8 mouse cellular contexts compared by ENCODE assay signal in genomic region chr4:118260551-118261267, GRCm38 (mm10). TPM values are rescaled to one million over a fixed set of nuclear protein-coding genes. Genes with fewer than 3 reads are reported as not detected.
DNase-seq lines count a peak whose midpoint lies in the region; ATAC-seq and TF ChIP-seq lines count a peak whose summit lies in the region.

No protein-coding gene starts in this region.

- peak; percentile 60 for ATAC-seq in embryonic facial prominence, embryonic 14.5 days (ENCODE audit: low read depth)
- ATAC-seq in liver, embryonic 15.5 days (ENCODE audit: insufficient read depth), result peak; percentile 45
- ATAC-seq in neural tube, embryonic 15.5 days (ENCODE audit: low FRiP score), result peak; percentile 76

- peak; percentile 80 for DNase-seq in adrenal gland, postnatal 25 days
- peak; percentile 85 for DNase-seq in embryonic facial prominence, embryonic 14.5 days (ENCODE audit: low spot score)
- DNase-seq in heart, postnatal 14 days, result peak; percentile 65 to 73
- DNase-seq in kidney, postnatal 4 days, result peak; percentile 82 to 87
- DNase-seq in thymus, postnatal 36 days, result peak; percentile 81 to 88

- H3K9me3 ChIP-seq in ES-Bruce4 (replicated peaks; ENCODE audit: control insufficient read depth, insufficient read depth, low read length, poor library complexity, severe bottlenecking), result no peaks in the 10 kb centered on the region
- no peaks in the 10 kb centered on the region for H3K9me3 ChIP-seq in embryonic facial prominence, embryonic 14.5 days (ENCODE audit: control insufficient read depth, low read length)
- no peaks in the 10 kb centered on the region for H3K9me3 ChIP-seq in liver, embryonic 15.5 days (replicated peaks)
- no peaks in the 10 kb centered on the region for H3K9me3 ChIP-seq in neural tube, embryonic 15.5 days (replicated peaks)

- peak overlapping the region; percentile 70 for H3K4me3 ChIP-seq in ES-Bruce4 (ENCODE audit: low read depth, low read length)
- peak overlapping the region; percentile 40 for H3K4me3 ChIP-seq in embryonic facial prominence, embryonic 14.5 days (ENCODE audit: low read depth, low read length)
- peak overlapping the region; percentile 41 for H3K4me3 ChIP-seq in liver, embryonic 15.5 days (replicated peaks)
- H3K4me3 ChIP-seq in neural tube, embryonic 15.5 days (replicated peaks), result peak overlapping the region; percentile 46

- TF ChIP-seq POLR2A in ES-Bruce4 (IDR thresholded peaks at IDR 0.05; ENCODE audit: insufficient read depth, low read length), result no peak

- peak; percentile 85 for TF ChIP-seq EP300 in ES-Bruce4 (IDR thresholded peaks at IDR 0.05; ENCODE audit: insufficient read depth, low read depth, low read length)

- H3K4me2 ChIP-seq in embryonic facial prominence, embryonic 14.5 days (ENCODE audit: low read depth, low read length), result peak overlapping the region; percentile 79
- peak overlapping the region; percentile 62 for H3K4me2 ChIP-seq in liver, embryonic 15.5 days
- peak overlapping the region; percentile 88 for H3K4me2 ChIP-seq in neural tube, embryonic 15.5 days

- H3K9ac ChIP-seq in ES-Bruce4 (ENCODE audit: low read depth, poor library complexity, severe bottlenecking), result no peak overlapping the region
- H3K9ac ChIP-seq in embryonic facial prominence, embryonic 14.5 days (ENCODE audit: low read depth, low read length), result peak overlapping the region; percentile 48
- H3K9ac ChIP-seq in liver, embryonic 15.5 days, result no peak overlapping the region
- peak overlapping the region; percentile 46 for H3K9ac ChIP-seq in neural tube, embryonic 15.5 days (replicated peaks)

- WGBS in embryonic facial prominence, embryonic 14.5 days, result under 1% methylated on average over 13 of the region's 39 CpGs
- 2% methylated on average over 38 of the region's 39 CpGs for WGBS in liver, embryonic 15.5 days (ENCODE audit: insufficient replicate concordance)
- 1% methylated on average over 39 of the region's 39 CpGs for WGBS in neural tube, embryonic 15.5 days

- peaks cover 13% of the 10 kb centered on the region for H3K4me1 ChIP-seq in ES-Bruce4 (ENCODE audit: control insufficient read depth, insufficient read depth, low read length)
- H3K4me1 ChIP-seq in embryonic facial prominence, embryonic 14.5 days (ENCODE audit: control insufficient read depth, insufficient read depth, low read length), result peaks cover 35% of the 10 kb centered on the region
- peaks cover 21% of the 10 kb centered on the region for H3K4me1 ChIP-seq in liver, embryonic 15.5 days (replicated peaks)
- peaks cover 73% of the 10 kb centered on the region for H3K4me1 ChIP-seq in neural tube, embryonic 15.5 days

- H3K27ac ChIP-seq in ES-Bruce4 (ENCODE audit: insufficient read depth, low read length), result peak overlapping the region; percentile 80
- H3K27ac ChIP-seq in embryonic facial prominence, embryonic 14.5 days (replicated peaks; ENCODE audit: low read depth, low read length), result peak overlapping the region; percentile 57
- H3K27ac ChIP-seq in liver, embryonic 15.5 days (replicated peaks), result no peak overlapping the region
- H3K27ac ChIP-seq in neural tube, embryonic 15.5 days (replicated peaks), result peak overlapping the region; percentile 78

- H3K27me3 ChIP-seq in ES-Bruce4 (ENCODE audit: control insufficient read depth, insufficient read depth, low read length, poor library complexity, severe bottlenecking), result no peaks in the 10 kb centered on the region
- H3K27me3 ChIP-seq in embryonic facial prominence, embryonic 14.5 days (replicated peaks; ENCODE audit: control insufficient read depth, insufficient read depth, low read length), result no peaks in the 10 kb centered on the region
- peaks cover 5% of the 10 kb centered on the region for H3K27me3 ChIP-seq in liver, embryonic 15.5 days
- H3K27me3 ChIP-seq in neural tube, embryonic 15.5 days (replicated peaks), result no peaks in the 10 kb centered on the region

- intact Hi-C loops in heart, postnatal 14 days (cut with DNase I), result no loop called here

- H3K36me3 ChIP-seq in ES-Bruce4 (ENCODE audit: control insufficient read depth, insufficient read depth, low read length, poor library complexity, severe bottlenecking), result peaks cover 15% of the 10 kb centered on the region; the same call in 1 of the 2 replicates
- H3K36me3 ChIP-seq in embryonic facial prominence, embryonic 14.5 days (ENCODE audit: control insufficient read depth, insufficient read depth, low read length), result peaks cover 44% of the 10 kb centered on the region
- H3K36me3 ChIP-seq in liver, embryonic 15.5 days (replicated peaks), result 0 out of 2 replicates have a peak, but pooled peaks cover 4% of the 10 kb centered on the region
- peaks cover 7% of the 10 kb centered on the region for H3K36me3 ChIP-seq in neural tube, embryonic 15.5 days

- no peak for TF ChIP-seq CTCF in ES-Bruce4 (IDR thresholded peaks at IDR 0.05; ENCODE audit: low read depth, low read length)

RNA-seq across cellular contexts. Expression of gene Ptprf, which starts 30.5 kb away (rescaled TPM):
- 194 and 216 TPM in 2 replicates for polyA plus RNA-seq in ES-Bruce4 (2011; ENCODE audit: insufficient read depth, insufficient read length, low read depth, missing spikeins)
- total RNA-seq in adrenal gland, postnatal 25 days (2021), result 55.0 and 60.3 TPM in 2 replicates
- polyA plus RNA-seq in embryonic facial prominence, embryonic 14.5 days (2014; fragmentation: Nextera tagmentation; extraction: Ambion mirVana), result 59.8 and 66.8 TPM in 2 replicates
- total RNA-seq in heart, postnatal 14 days (2021), result 10 to 100 TPM; 13.0 to 16.4 TPM
- polyA plus RNA-seq in liver, embryonic 15.5 days (2015; fragmentation: Nextera tagmentation; extraction: Ambion mirVana), result 9.8 and 12.7 TPM in 2 replicates
- polyA plus RNA-seq in neural tube, embryonic 15.5 days (2015; fragmentation: Nextera tagmentation; extraction: Ambion mirVana), result 62.9 and 68.5 TPM in 2 replicates

Comparison
In these comparisons a context has a peak if more than half of its experiments do, and no peak if none do; other contexts are left out.
1. H3K9ac ChIP-seq: peak in embryonic facial prominence, embryonic 14.5 days (single experiment) and neural tube, embryonic 15.5 days (single experiment); none in ES-Bruce4 (single experiment) and liver, embryonic 15.5 days (single experiment).
2. Peak in every context shown above with its lines, with median percentiles within 50 percentile points of each other: H3K4me3 ChIP-seq, DNase-seq, ATAC-seq and H3K4me2 ChIP-seq.